Mouse (Mus musculus) limb, embryonic 12.5 days (tissue): Measurements from ENCODE around the gene Eed. TPM values are rescaled to one million over a fixed set of nuclear protein-coding genes. Genes with fewer than 3 reads are reported as not detected.

Experiments used
- ATAC-seq: fragments of 200-750 bp; cut with Nextera tagmentation; 2 replicates; pipeline ENCODE4 v1.8.0; 2017; ENCODE audit warnings: low read depth, moderate TSS enrichment; ENCODE audit not compliant: insufficient number of reproducible peaks, insufficient read depth, low FRiP score, low TSS enrichment
- H3K27ac ChIP-seq: fragments of 300-500 bp; sonication (generic); 2 replicates; pipeline ENCODE4 v1.5.1; 2016; ENCODE audit warnings: mild to moderate bottlenecking, moderate library complexity
- H3K27me3 ChIP-seq: fragments of 300-500 bp; sonication (generic); 2 replicates; pipeline ENCODE4 v1.6.1; 2016; ENCODE audit warnings: mild to moderate bottlenecking, moderate library complexity
- H3K36me3 ChIP-seq: fragments of 300-500 bp; sonication (generic); 2 replicates; pipeline ENCODE4 v1.6.1; 2016; ENCODE audit warnings: mild to moderate bottlenecking, moderate library complexity
- H3K4me1 ChIP-seq: fragments of 300-500 bp; sonication (generic); replicated peaks from 2 replicates; pipeline ENCODE4 v1.6.1; 2016
- H3K4me2 ChIP-seq: fragments of 300-500 bp; sonication (generic); 2 replicates; pipeline ENCODE4 v1.6.1; 2016; ENCODE audit warnings: mild to moderate bottlenecking, moderate library complexity
- H3K4me3 ChIP-seq: fragments of 300-500 bp; sonication (generic); replicated peaks from 2 replicates; pipeline ENCODE4 v1.5.1; 2016; ENCODE audit warnings: mild to moderate bottlenecking
- H3K9ac ChIP-seq: fragments of 300-500 bp; sonication (generic); replicated peaks from 2 replicates; pipeline ENCODE4 v1.6.1; 2016; ENCODE audit warnings: mild to moderate bottlenecking, moderate library complexity
- H3K9me3 ChIP-seq: fragments of 300-500 bp; sonication (generic); 2 replicates; pipeline ENCODE4 v1.6.1; 2016; ENCODE audit warnings: mild to moderate bottlenecking, moderate library complexity
- WGBS: fragments of 180-500 bp; shearing (Covaris S2); methylation state at CpG from one replicate; pipeline ENCODE4 v1.1.7; 2016; 5-methylcytosine and 5-hydroxymethylcytosine counted together
- polyA plus RNA-seq: library from polyadenylated mRNA; unstranded; fragments of >200 nt; fragmentation: Nextera tagmentation; extraction: Ambion mirVana; gene quantifications from 2 replicates; pipeline ENCODE4 v1.2.1, GENCODE M21; 2016

Gene Eed
- polyA plus RNA-seq, 1 experiment from 2014 or later: 95.5 TPM

GRCm38 (mm10) chr7:89940571-89941463, 40.0 kb downstream of the Eed start, which contains the start of gene Hikeshi:
Hikeshi (minus strand) TSS chr7:89941204.
- WGBS: under 1% methylated on average over 45 of the region's 45 CpGs
- H3K4me2 ChIP-seq: peak within 1 kb of the TSS; percentile 68
- peak; percentile 95 for ATAC-seq

GRCm38 (mm10) chr7:89939497-89940353, 41.1 kb downstream of the Eed start:
- H3K9ac ChIP-seq: peak overlapping the region; percentile 78; the same call in 1 of the 2 replicates
- no peak for ATAC-seq
- no peaks in the 10 kb centered on the region for H3K27me3 ChIP-seq
- H3K36me3 ChIP-seq: peaks cover 2% of the 10 kb centered on the region; the same call in 1 of the 2 replicates
- peak overlapping the region; percentile 68 for H3K4me2 ChIP-seq
- no peaks in the 10 kb centered on the region for H3K9me3 ChIP-seq
- 56% methylated on average over 15 of the region's 15 CpGs for WGBS
- H3K4me3 ChIP-seq: peak overlapping the region; percentile 82
- H3K27ac ChIP-seq: no peak overlapping the region
- peaks cover 8% of the 10 kb centered on the region for H3K4me1 ChIP-seq

More at GRCm38 (mm10) chr7:89940571-89941463, 40.0 kb downstream of the Eed start, which contains the start of gene Hikeshi:
- Histone ChIP-seq H3K4me1 (peaks cover 8% of the 10 kb centered on the region), H3K27ac (peak within 1 kb of the TSS; percentile 81), H3K36me3 (no peaks in the 10 kb centered on the region), H3K4me3 (peak within 1 kb of the TSS; percentile 82), H3K9ac (peak within 1 kb of the TSS; percentile 78), H3K9me3 (no peaks in the 10 kb centered on the region), H3K27me3 (no peaks in the 10 kb centered on the region)

GRCm38 (mm10) chr7:89923441-89924180, 57.2 kb downstream of the Eed start:
- WGBS: 93% methylated on average over 15 of the region's 15 CpGs
- no peaks in the 10 kb centered on the region for H3K27me3 ChIP-seq
- no peak for ATAC-seq
- H3K4me1 ChIP-seq: no peaks in the 10 kb centered on the region
- no peaks in the 10 kb centered on the region for H3K9me3 ChIP-seq
- no peak overlapping the region for H3K27ac ChIP-seq
- H3K4me2 ChIP-seq: no peak overlapping the region
- no peak overlapping the region for H3K9ac ChIP-seq
- H3K4me3 ChIP-seq: no peak overlapping the region
- H3K36me3 ChIP-seq: peaks cover 40% of the 10 kb centered on the region

- no peak overlapping the region for H3K27ac ChIP-seq
- no peak overlapping the region for H3K4me2 ChIP-seq
- no peaks in the 10 kb centered on the region for H3K4me1 ChIP-seq
- H3K9ac ChIP-seq: no peak overlapping the region
- H3K36me3 ChIP-seq: peaks cover 27% of the 10 kb centered on the region
- whole genome bisulfite sequencing: 84% methylated on average over 4 of the region's 4 CpGs
- H3K27me3 ChIP-seq: no peaks in the 10 kb centered on the region
- no peak overlapping the region for H3K4me3 ChIP-seq
- H3K9me3 ChIP-seq: no peaks in the 10 kb centered on the region
- ATAC-seq: no peak
These were observed 63.0 kb downstream of the Eed start for GRCm38 (mm10) chr7:89917776-89918175.

GRCm38 (mm10) chr7:89916711-89917110, 64.1 kb downstream of the Eed start:
- WGBS: 92% methylated on average over 5 of the region's 5 CpGs
- H3K36me3 ChIP-seq: peaks cover 27% of the 10 kb centered on the region
- H3K4me2 ChIP-seq: no peak overlapping the region
- no peak overlapping the region for H3K4me3 ChIP-seq
- H3K9me3 ChIP-seq: no peaks in the 10 kb centered on the region
- no peaks in the 10 kb centered on the region for H3K27me3 ChIP-seq
- no peak for ATAC-seq
- H3K9ac ChIP-seq: no peak overlapping the region
- no peaks in the 10 kb centered on the region for H3K4me1 ChIP-seq
- H3K27ac ChIP-seq: no peak overlapping the region

- no peak overlapping the region for H3K4me3 ChIP-seq
- 54% methylated on average over 3 of the region's 3 CpGs for WGBS
- H3K36me3 ChIP-seq: peaks cover 12% of the 10 kb centered on the region
- H3K9ac ChIP-seq: no peak overlapping the region
- no peak for ATAC-seq
- peaks cover 12% of the 10 kb centered on the region for H3K4me1 ChIP-seq
- H3K9me3 ChIP-seq: no peaks in the 10 kb centered on the region
- H3K4me2 ChIP-seq: no peak overlapping the region
- H3K27ac ChIP-seq: no peak overlapping the region
- H3K27me3 ChIP-seq: no peaks in the 10 kb centered on the region
These were observed 67.2 kb downstream of the Eed start for GRCm38 (mm10) chr7:89913432-89914158.

GRCm38 (mm10) chr7:89912356-89912755, 68.4 kb downstream of the Eed start:
- Histone ChIP-seq H3K27me3 (no peaks in the 10 kb centered on the region), H3K9ac (no peak overlapping the region), H3K4me1 (peaks cover 13% of the 10 kb centered on the region), H3K9me3 (no peaks in the 10 kb centered on the region), H3K4me2 (no peak overlapping the region), H3K36me3 (peaks cover 5% of the 10 kb centered on the region), H3K4me3 (no peak overlapping the region), H3K27ac (no peak overlapping the region)
- 89% methylated on average over 3 of the region's 3 CpGs for WGBS
- no peak for ATAC-seq

GRCm38 (mm10) chr7:89909711-89910110, 71.1 kb downstream of the Eed start:
- peak overlapping the region; percentile 30; the same call in 1 of the 2 replicates for H3K4me2 ChIP-seq
- H3K27me3 ChIP-seq: no peaks in the 10 kb centered on the region; the same call in 1 of the 2 replicates
- ATAC-seq: no peak
- H3K36me3 ChIP-seq: no peaks in the 10 kb centered on the region
- no peaks in the 10 kb centered on the region for H3K9me3 ChIP-seq
- peak overlapping the region; percentile 30; the same call in 1 of the 2 replicates for H3K27ac ChIP-seq
- H3K9ac ChIP-seq: no peak overlapping the region
- H3K4me1 ChIP-seq: peaks cover 13% of the 10 kb centered on the region
- no peak overlapping the region for H3K4me3 ChIP-seq
- 72% methylated on average over 4 of the region's 4 CpGs for WGBS

- 44% methylated on average over 20 of the region's 20 CpGs for WGBS
- Histone ChIP-seq H3K27ac (0 out of 2 replicates have a peak overlapping the region, but pooled peaks have one; percentile 50), H3K36me3 (no peaks in the 10 kb centered on the region), H3K4me1 (peaks cover 13% of the 10 kb centered on the region), H3K4me2 (peak overlapping the region; percentile 30), H3K9ac (no peak overlapping the region), H3K4me3 (no peak overlapping the region), H3K27me3 (no peaks in the 10 kb centered on the region; the same call in 1 of the 2 replicates), H3K9me3 (no peaks in the 10 kb centered on the region)
- ATAC-seq: 0 out of 2 replicates have a peak, but pooled peaks have one; percentile 26
These were observed 71.7 kb downstream of the Eed start for GRCm38 (mm10) chr7:89908899-89909621.
